Mouse (Mus musculus): Measurements from ENCODE around the gene Olfr316. TPM values are rescaled to one million over a fixed set of nuclear protein-coding genes. Genes with fewer than 3 reads are reported as not detected.
"Not testable (repeated sequence)": the region's sequence is repeated elsewhere in the genome, so short reads cannot be mapped to it uniquely, and the experiment has no call there.

Gene Olfr316
- polyA plus RNA-seq (2011; ENCODE audit: insufficient read depth, insufficient read length, low read depth, missing spikeins) = not detected in 2 replicates

DNA sequence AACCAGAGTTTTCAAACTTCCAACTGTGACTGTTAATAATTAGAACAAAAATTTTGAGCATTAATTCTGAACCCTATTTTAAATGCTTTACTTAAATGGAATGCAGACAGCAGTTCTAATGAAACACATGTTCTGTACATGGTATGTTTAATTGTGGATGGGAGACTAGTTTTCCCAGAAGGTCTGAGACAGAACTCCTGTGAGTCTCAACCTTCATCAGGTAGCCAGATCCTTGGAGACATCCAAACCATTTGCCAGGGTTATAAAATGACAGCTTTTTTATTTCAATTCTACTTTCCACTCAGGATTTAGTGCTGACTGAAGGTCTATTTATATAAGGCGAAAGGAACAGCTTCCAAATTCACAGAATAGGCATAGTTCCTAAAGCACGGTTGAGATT, at the start of gene Olfr316:
Gene Olfr316 (plus strand): TSS at position 301 of the 400 bp plus-strand sequence.
- no peak within 1 kb of the TSS for H3K27ac ChIP-seq (ENCODE audit: insufficient read depth, low read length)
- no peak within 1 kb of the TSS for H3K4me3 ChIP-seq (ENCODE audit: low read depth, low read length)
- H3K9ac ChIP-seq (ENCODE audit: low read depth, poor library complexity, severe bottlenecking) = no peak within 1 kb of the TSS
- no peak for TF ChIP-seq POLR2A (IDR thresholded peaks at IDR 0.05; ENCODE audit: insufficient read depth, low read length)
- TF ChIP-seq EP300 (IDR thresholded peaks at IDR 0.05; ENCODE audit: insufficient read depth, low read depth, low read length) = no peak
- no peak for TF ChIP-seq CTCF (IDR thresholded peaks at IDR 0.05; ENCODE audit: low read depth, low read length)
- no peaks in the 10 kb centered on the region for H3K36me3 ChIP-seq (ENCODE audit: control insufficient read depth, insufficient read depth, low read length, poor library complexity, severe bottlenecking)
- no peaks in the 10 kb centered on the region for H3K27me3 ChIP-seq (ENCODE audit: control insufficient read depth, insufficient read depth, low read length, poor library complexity, severe bottlenecking)
- H3K4me1 ChIP-seq (ENCODE audit: control insufficient read depth, insufficient read depth, low read length) = no peaks in the 10 kb centered on the region
- no peaks in the 10 kb centered on the region; the same call in 1 of the 2 replicates for H3K9me3 ChIP-seq (replicated peaks; ENCODE audit: control insufficient read depth, insufficient read depth, low read length, poor library complexity, severe bottlenecking)

DNA sequence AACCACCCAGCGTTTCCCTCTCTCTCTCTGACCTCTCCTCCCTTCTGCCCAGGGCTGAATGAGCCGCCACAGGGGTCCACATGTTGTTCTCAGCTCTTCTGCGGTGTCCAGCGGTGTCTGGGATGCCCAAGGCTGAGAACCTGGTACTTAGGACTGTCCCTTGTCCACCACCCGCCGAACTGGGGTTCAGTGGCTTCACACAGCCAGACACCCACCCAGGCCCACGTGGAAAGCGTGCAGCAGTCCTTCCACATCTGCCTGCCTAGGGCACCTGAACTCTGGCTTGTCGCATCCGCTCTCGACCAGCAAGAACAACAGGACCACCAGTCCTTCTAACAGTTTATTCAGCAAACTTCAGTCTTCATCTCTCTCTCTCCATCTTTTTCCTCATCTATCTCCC, 43.4 kb upstream of the Olfr316 start:
- TF ChIP-seq POLR2A (IDR thresholded peaks at IDR 0.05; ENCODE audit: insufficient read depth, low read length) (no peak), EP300 (IDR thresholded peaks at IDR 0.05; ENCODE audit: insufficient read depth, low read depth, low read length) (no peak), CTCF (IDR thresholded peaks at IDR 0.05; ENCODE audit: low read depth, low read length) (no peak)
- Histone ChIP-seq H3K9me3 (replicated peaks; ENCODE audit: control insufficient read depth, insufficient read depth, low read length, poor library complexity, severe bottlenecking) (no peaks in the 10 kb centered on the region), H3K9ac (ENCODE audit: low read depth, poor library complexity, severe bottlenecking) (no peak overlapping the region), H3K27ac (ENCODE audit: insufficient read depth, low read length) (no peak overlapping the region), H3K27me3 (ENCODE audit: control insufficient read depth, insufficient read depth, low read length, poor library complexity, severe bottlenecking) (no peaks in the 10 kb centered on the region), H3K4me1 (ENCODE audit: control insufficient read depth, insufficient read depth, low read length) (no peaks in the 10 kb centered on the region), H3K4me3 (ENCODE audit: low read depth, low read length) (no peak overlapping the region), H3K36me3 (ENCODE audit: control insufficient read depth, insufficient read depth, low read length, poor library complexity, severe bottlenecking) (no peaks in the 10 kb centered on the region)

DNA sequence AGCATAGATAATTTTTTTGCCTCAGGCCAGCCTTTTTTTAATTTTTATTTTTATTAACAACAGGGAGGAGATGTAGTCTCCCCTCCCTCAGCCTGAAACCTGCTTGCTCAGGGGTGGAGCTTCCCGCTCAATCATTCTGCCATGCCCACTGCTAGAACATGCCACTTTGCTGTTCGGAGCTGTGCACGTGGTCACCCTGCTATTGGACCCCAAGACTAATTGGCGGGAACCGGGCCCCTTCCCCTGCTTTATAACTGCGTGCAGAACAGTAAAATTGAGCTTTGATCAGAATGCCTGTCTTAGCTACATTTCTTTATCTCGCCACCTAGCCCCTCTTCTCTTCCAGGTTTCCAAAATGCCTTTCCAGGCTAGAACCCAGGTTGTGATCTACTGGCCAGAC, 34.8 kb upstream of the Olfr316 start:
- not testable (repeated sequence) for H3K27me3 ChIP-seq (ENCODE audit: control insufficient read depth, insufficient read depth, low read length, poor library complexity, severe bottlenecking); H3K36me3 ChIP-seq (ENCODE audit: control insufficient read depth, insufficient read depth, low read length, poor library complexity, severe bottlenecking); H3K4me3 ChIP-seq (ENCODE audit: low read depth, low read length); H3K9ac ChIP-seq (ENCODE audit: low read depth, poor library complexity, severe bottlenecking); H3K27ac ChIP-seq (ENCODE audit: insufficient read depth, low read length); H3K4me1 ChIP-seq (ENCODE audit: control insufficient read depth, insufficient read depth, low read length)
- H3K9me3 ChIP-seq (replicated peaks; ENCODE audit: control insufficient read depth, insufficient read depth, low read length, poor library complexity, severe bottlenecking) = peaks cover 21% of the 10 kb centered on the region

DNA sequence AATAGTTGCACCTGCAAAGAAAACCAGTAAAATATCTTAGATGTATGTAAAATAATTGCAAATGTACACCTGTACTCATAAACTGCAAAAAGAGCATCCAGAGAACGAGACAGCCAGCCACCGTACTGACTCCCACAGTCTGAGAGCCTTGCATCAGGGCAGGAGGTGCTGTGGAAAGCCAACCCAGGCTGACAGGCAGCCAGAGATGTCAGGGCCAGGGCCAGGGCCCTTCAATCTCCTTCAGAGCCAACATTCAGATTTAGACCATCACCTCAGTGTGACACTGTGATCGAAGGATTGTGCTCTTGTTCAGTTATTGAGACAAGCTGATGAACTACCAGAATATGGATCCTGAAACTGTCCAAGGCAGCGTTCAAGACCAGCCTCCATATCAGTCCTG, 32.8 kb upstream of the Olfr316 start:
- H3K36me3 ChIP-seq (ENCODE audit: control insufficient read depth, insufficient read depth, low read length, poor library complexity, severe bottlenecking) = no peaks in the 10 kb centered on the region
- no peak overlapping the region for H3K27ac ChIP-seq (ENCODE audit: insufficient read depth, low read length)
- H3K27me3 ChIP-seq (ENCODE audit: control insufficient read depth, insufficient read depth, low read length, poor library complexity, severe bottlenecking) = no peaks in the 10 kb centered on the region
- peaks cover 21% of the 10 kb centered on the region for H3K9me3 ChIP-seq (replicated peaks; ENCODE audit: control insufficient read depth, insufficient read depth, low read length, poor library complexity, severe bottlenecking)
- H3K4me3 ChIP-seq (ENCODE audit: low read depth, low read length) = no peak overlapping the region
- no peaks in the 10 kb centered on the region for H3K4me1 ChIP-seq (ENCODE audit: control insufficient read depth, insufficient read depth, low read length)
- no peak overlapping the region for H3K9ac ChIP-seq (ENCODE audit: low read depth, poor library complexity, severe bottlenecking)
- no peak for TF ChIP-seq EP300 (IDR thresholded peaks at IDR 0.05; ENCODE audit: insufficient read depth, low read depth, low read length)
- TF ChIP-seq POLR2A (IDR thresholded peaks at IDR 0.05; ENCODE audit: insufficient read depth, low read length) = no peak
- no peak for TF ChIP-seq CTCF (IDR thresholded peaks at IDR 0.05; ENCODE audit: low read depth, low read length)

DNA sequence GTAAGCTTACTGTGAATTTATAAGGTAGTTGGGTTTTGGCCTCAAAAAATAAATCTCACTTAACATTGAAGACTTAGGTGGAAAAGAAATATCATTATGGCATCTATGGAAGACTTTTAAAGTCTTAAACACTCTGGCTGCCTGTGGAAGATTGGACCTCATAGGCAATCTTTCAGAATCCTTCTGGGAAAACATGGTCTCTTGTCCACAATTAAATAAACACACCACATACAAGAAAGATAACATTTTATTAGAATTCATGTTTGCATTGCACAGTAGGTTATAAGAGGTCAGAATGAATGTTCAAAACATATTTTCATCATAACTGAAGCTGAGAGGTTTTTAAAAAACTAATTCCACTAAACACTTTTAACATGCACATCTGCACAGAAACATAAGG, 28.6 kb upstream of the Olfr316 start, which contains the start of gene Olfr318:
Gene Olfr318 (minus strand): TSS at position 101 of the 400 bp plus-strand sequence.
- H3K36me3 ChIP-seq (ENCODE audit: control insufficient read depth, insufficient read depth, low read length, poor library complexity, severe bottlenecking) = no peaks in the 10 kb centered on the region
- no peaks in the 10 kb centered on the region for H3K4me1 ChIP-seq (ENCODE audit: control insufficient read depth, insufficient read depth, low read length)
- no peak within 1 kb of the TSS for H3K9ac ChIP-seq (ENCODE audit: low read depth, poor library complexity, severe bottlenecking)
- H3K27ac ChIP-seq (ENCODE audit: insufficient read depth, low read length) = no peak within 1 kb of the TSS
- no peaks in the 10 kb centered on the region for H3K27me3 ChIP-seq (ENCODE audit: control insufficient read depth, insufficient read depth, low read length, poor library complexity, severe bottlenecking)
- H3K9me3 ChIP-seq (replicated peaks; ENCODE audit: control insufficient read depth, insufficient read depth, low read length, poor library complexity, severe bottlenecking) = peaks cover under 1% of the 10 kb centered on the region; the same call in 1 of the 2 replicates
- TF ChIP-seq CTCF (IDR thresholded peaks at IDR 0.05; ENCODE audit: low read depth, low read length) = no peak
- no peak for TF ChIP-seq EP300 (IDR thresholded peaks at IDR 0.05; ENCODE audit: insufficient read depth, low read depth, low read length)
- TF ChIP-seq POLR2A (IDR thresholded peaks at IDR 0.05; ENCODE audit: insufficient read depth, low read length) = no peak
- H3K4me3 ChIP-seq (ENCODE audit: low read depth, low read length) = no peak within 1 kb of the TSS

DNA sequence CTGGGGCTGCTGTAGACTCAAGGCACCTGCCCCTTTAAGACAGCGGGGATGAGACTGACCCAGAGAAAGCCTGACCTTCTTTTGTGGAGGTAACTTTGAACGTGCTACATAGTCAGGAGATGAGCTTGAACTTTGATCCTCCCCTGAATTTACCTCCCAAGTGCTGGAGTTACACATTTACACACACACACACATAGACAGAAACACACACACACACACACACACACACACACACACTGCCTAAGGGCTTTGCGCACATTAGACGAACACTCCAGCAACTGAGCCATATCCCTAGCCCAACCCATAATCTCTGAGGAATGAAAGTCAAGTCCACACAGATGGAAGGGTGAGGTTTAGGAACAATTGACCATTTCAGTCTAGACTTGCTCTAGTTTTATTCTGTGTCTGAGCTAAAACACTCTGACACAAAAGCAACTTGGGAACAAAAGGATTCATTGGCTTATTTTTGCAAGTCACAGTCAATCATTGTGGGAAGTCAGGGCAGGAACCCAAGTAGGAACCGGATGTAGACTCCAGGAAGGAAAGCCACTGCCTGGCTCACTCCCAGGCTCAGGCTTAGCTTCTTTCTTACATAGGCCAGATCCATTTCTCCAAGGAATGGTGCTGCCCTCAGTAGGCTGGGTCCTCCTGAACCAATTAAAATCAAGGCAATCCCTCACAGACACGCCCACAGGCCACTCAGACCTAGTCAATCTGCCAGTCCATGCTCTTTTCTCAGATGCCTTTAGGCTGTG, 24.5 kb upstream of the Olfr316 start:
- not testable (repeated sequence) for H3K4me1 ChIP-seq (ENCODE audit: control insufficient read depth, insufficient read depth, low read length); H3K9ac ChIP-seq (ENCODE audit: low read depth, poor library complexity, severe bottlenecking); H3K36me3 ChIP-seq (ENCODE audit: control insufficient read depth, insufficient read depth, low read length, poor library complexity, severe bottlenecking); H3K27me3 ChIP-seq (ENCODE audit: control insufficient read depth, insufficient read depth, low read length, poor library complexity, severe bottlenecking); H3K4me3 ChIP-seq (ENCODE audit: low read depth, low read length); H3K27ac ChIP-seq (ENCODE audit: insufficient read depth, low read length); H3K9me3 ChIP-seq (replicated peaks; ENCODE audit: control insufficient read depth, insufficient read depth, low read length, poor library complexity, severe bottlenecking)
